Mouse (Mus musculus) heart, embryonic 14.5 days (tissue): Measurements from ENCODE around the gene Fam185a. TPM values are rescaled to one million over a fixed set of nuclear protein-coding genes. Genes with fewer than 3 reads are reported as not detected.

Source experiments
- ATAC-seq: fragments of 200-750 bp; cut with Nextera tagmentation; 2 replicates; pipeline ENCODE4 v1.8.0; 2017; ENCODE audit warnings: low read depth, moderate TSS enrichment; ENCODE audit not compliant: insufficient number of reproducible peaks, insufficient read depth, low FRiP score
- H3K27ac ChIP-seq, 2 experiments: fragments of 200-500 bp in 1 of 2; fragments of 300-500 bp in 1 of 2; sonication (generic) in 1 of 2; replicated peaks in 1 of 2; 2 replicates each; pipeline ENCODE4 v1.5.1; 2012 to 2014; ENCODE audit warnings: low read depth in 2 of 2, low read length in 2 of 2, control low read depth in 1 of 2, mild to moderate bottlenecking in 1 of 2, mixed read lengths in 1 of 2; ENCODE audit not compliant: control insufficient read depth in 1 of 2, insufficient read depth in 1 of 2
- H3K27me3 ChIP-seq: fragments of 300-500 bp; sonication (generic); 2 replicates; pipeline ENCODE4 v1.6.1; 2014; ENCODE audit warnings: mild to moderate bottlenecking, low read length, control low read depth; ENCODE audit not compliant: control insufficient read depth, insufficient read depth
- H3K36me3 ChIP-seq: fragments of 300-500 bp; sonication (generic); 2 replicates; pipeline ENCODE4 v1.6.1; 2014; ENCODE audit warnings: mild to moderate bottlenecking, control low read depth, low read length, mixed read lengths; ENCODE audit not compliant: control insufficient read depth, insufficient read depth
- H3K4me1 ChIP-seq, 2 experiments: fragments of 200-500 bp in 1 of 2; fragments of 300-500 bp in 1 of 2; sonication (generic) in 1 of 2; 2 replicates each; pipeline ENCODE4 v1.6.1; 2012 to 2014; ENCODE audit warnings: low read length in 2 of 2, control low read depth in 1 of 2, mixed read lengths in 1 of 2; ENCODE audit not compliant: control insufficient read depth in 2 of 2, insufficient read depth in 2 of 2
- H3K4me2 ChIP-seq: fragments of 300-500 bp; sonication (generic); 2 replicates; pipeline ENCODE4 v1.6.1; 2014; ENCODE audit warnings: mild to moderate bottlenecking, low read length
- H3K4me3 ChIP-seq, 2 experiments: fragments of 200-500 bp in 1 of 2; fragments of 300-500 bp in 1 of 2; sonication (generic) in 1 of 2; 2 replicates each; pipeline ENCODE4 v1.5.1; 2012 to 2014; ENCODE audit warnings: low read length in 2 of 2, mild to moderate bottlenecking in 2 of 2, control low read depth in 1 of 2, low read depth in 1 of 2, moderate library complexity in 1 of 2; ENCODE audit not compliant: control insufficient read depth in 1 of 2, insufficient read depth in 1 of 2
- H3K9ac ChIP-seq: fragments of 300-500 bp; sonication (generic); 2 replicates; pipeline ENCODE4 v1.6.1; 2014; ENCODE audit warnings: mild to moderate bottlenecking, low read length
- H3K9me3 ChIP-seq: fragments of 300-500 bp; sonication (generic); 2 replicates; pipeline ENCODE4 v1.6.1; 2016; ENCODE audit warnings: low read length, control low read depth; ENCODE audit not compliant: control insufficient read depth
- WGBS: fragments of 180-500 bp; shearing (Covaris S2); extraction: QIAGEN DNeasy Blood & Tissue Kit; methylation state at CpG from one replicate; pipeline ENCODE4 v1.1.7; 2014; 5-methylcytosine and 5-hydroxymethylcytosine counted together
- polyA plus RNA-seq: library from polyadenylated mRNA; unstranded; fragments of >200 nt; fragmentation: Nextera tagmentation; extraction: Ambion mirVana; gene quantifications from 2 replicates; pipeline ENCODE4 v1.2.1, GENCODE M21; 2014

Gene Fam185a
- polyA plus RNA-seq, 1 experiment from 2014 or later, result 11.7 TPM

DNA sequence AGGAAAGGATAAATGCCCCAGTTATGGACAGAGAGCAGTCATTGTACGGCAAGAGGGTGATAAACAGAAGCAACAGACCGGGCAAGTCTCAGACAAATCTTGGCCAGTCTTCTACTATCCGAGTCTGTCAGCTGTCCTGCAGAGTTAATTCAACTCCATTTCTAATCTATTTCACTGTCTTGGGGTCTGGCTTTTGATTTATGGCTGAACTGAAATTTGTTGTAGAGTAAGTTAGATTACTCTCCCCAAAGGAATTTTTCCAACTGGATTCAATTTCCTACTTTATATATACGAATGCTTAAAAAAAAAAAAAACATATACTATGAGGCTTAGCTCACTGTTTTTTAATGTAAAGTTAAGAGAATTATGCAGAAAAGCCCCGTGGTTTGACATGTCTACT lies 62.0 kb downstream of the Fam185a start:
- ATAC-seq, result no peak
- 66% methylated on average over 5 of the region's 5 CpGs for WGBS
- H3K4me1 ChIP-seq, result peaks cover 10 to 12% of the 10 kb centered on the region in 2 experiments
- H3K4me3 ChIP-seq, result no peak overlapping the region
- no peak overlapping the region for H3K27ac ChIP-seq
- no peaks in the 10 kb centered on the region for H3K27me3 ChIP-seq
- H3K36me3 ChIP-seq, result no peaks in the 10 kb centered on the region
- H3K9me3 ChIP-seq, result no peaks in the 10 kb centered on the region
- no peak overlapping the region for H3K9ac ChIP-seq
- H3K4me2 ChIP-seq, result no peak overlapping the region

DNA sequence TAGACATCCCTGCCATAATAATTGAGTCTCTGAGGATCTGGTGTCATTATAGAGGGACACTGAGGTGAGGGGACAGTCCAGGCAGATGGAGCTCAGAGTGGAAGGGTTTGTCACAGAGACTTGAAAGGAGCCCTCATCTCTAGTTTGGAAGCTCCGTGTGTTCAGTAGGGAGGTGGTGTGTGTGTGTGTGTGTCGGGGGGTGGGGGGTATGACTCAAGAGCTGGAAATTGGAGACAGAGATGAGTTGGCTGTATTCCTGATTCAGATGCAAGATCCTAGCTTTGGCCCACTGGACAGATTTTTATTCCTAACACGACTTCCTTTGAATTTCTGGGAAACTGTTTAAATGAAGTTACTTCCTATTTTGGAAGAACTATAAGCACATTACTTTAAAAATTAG lies 62.5 kb downstream of the Fam185a start:
- peaks cover 9 to 12% of the 10 kb centered on the region in 2 experiments for H3K4me1 ChIP-seq
- no peak for ATAC-seq

DNA sequence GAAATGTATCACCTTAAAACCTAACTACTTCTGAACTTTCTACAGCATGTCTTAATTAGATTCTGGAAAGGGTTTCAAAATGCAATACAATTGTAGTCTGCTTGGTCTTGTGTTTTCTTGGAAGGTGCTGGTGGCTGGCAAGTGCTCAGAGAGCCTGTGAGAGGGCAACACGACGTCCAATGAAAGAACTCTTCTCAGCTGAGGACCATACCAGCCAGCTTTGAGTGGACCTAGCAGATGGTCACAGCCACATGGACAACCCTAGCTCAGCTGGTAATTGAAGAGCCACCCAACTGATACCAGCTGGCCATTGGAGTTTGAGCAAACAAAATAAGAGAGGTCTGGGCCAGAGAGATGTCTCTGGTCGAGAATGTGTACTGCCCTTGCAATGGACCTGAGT lies 63.0 kb downstream of the Fam185a start:
- Histone ChIP-seq H3K4me1 (peaks cover 6 to 8% of the 10 kb centered on the region in 2 experiments), H3K4me3 (no peak overlapping the region), H3K4me2 (no peak overlapping the region), H3K27me3 (no peaks in the 10 kb centered on the region), H3K36me3 (no peaks in the 10 kb centered on the region), H3K9ac (no peak overlapping the region), H3K9me3 (no peaks in the 10 kb centered on the region), H3K27ac (peak overlapping the region in 1 of 2 experiments; percentile 41; a peak in 1 of 4 replicates)
- 87% methylated on average over 3 of the region's 3 CpGs for WGBS
- no peak for ATAC-seq

More for the DNA sequence above, 62.5 kb downstream of the Fam185a start:
- Histone ChIP-seq H3K36me3 (no peaks in the 10 kb centered on the region), H3K27me3 (no peaks in the 10 kb centered on the region), H3K9me3 (no peaks in the 10 kb centered on the region), H3K4me3 (no peak overlapping the region), H3K27ac (no peak overlapping the region), H3K4me2 (no peak overlapping the region), H3K9ac (no peak overlapping the region)
- 80% methylated on average over 3 of the region's 3 CpGs for WGBS

DNA sequence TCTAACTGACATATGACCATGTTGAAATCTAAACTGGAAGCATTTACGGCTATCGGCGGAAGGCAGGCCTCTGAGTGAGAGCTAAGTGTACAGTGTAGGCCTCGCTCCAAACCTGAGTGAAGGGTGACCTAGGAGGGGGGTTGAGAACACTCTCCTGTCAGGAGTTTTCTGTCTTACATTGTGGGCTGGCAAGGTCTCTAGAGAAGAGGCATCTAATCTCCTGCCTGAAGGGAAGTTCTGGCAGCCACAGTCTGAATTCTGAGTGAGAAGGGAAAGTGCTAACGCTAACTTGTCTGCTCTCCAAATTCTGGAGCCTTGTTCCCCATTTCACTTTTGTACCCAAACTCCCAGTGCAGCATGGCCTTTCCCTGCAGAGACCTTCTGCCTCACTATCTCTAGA lies 63.7 kb downstream of the Fam185a start:
- Histone ChIP-seq H3K4me1 (peaks cover 6 to 7% of the 10 kb centered on the region in 2 experiments; a peak in 2 of 4 replicates), H3K4me2 (no peak overlapping the region), H3K36me3 (no peaks in the 10 kb centered on the region), H3K27ac (peak overlapping the region in 1 of 2 experiments; percentile 10; a peak in 1 of 4 replicates), H3K9ac (no peak overlapping the region), H3K4me3 (no peak overlapping the region), H3K9me3 (no peaks in the 10 kb centered on the region), H3K27me3 (no peaks in the 10 kb centered on the region)
- whole genome bisulfite sequencing, result 68% methylated on average over 5 of the region's 5 CpGs
- ATAC-seq, result no peak

DNA sequence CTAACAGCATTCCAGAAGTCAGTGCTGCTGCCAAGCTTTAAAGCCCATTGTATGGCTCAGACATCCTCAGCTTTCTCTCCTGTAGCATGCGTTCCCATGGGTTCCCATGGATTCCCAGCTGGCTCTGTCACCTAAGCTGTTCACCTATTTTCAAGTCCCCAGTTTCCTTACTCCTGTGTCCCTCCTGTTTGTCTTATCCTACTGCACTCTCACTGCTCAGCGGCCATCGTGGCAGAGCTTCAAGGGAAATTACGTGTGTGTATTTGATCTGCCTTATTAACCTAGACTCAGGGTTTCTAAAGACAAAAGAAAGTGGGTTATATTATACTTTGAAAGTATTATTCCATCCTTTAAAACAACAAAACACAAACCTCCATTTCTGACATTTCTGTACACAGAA lies 64.4 kb downstream of the Fam185a start:
- no peak for ATAC-seq
- Histone ChIP-seq H3K4me1 (peaks cover 6 to 7% of the 10 kb centered on the region in 2 experiments; a peak in 2 of 4 replicates), H3K27me3 (no peaks in the 10 kb centered on the region), H3K9ac (no peak overlapping the region), H3K36me3 (no peaks in the 10 kb centered on the region), H3K9me3 (no peaks in the 10 kb centered on the region), H3K4me2 (no peak overlapping the region), H3K27ac (peak overlapping the region in 1 of 2 experiments; percentile 10; a peak in 1 of 4 replicates), H3K4me3 (no peak overlapping the region)
- WGBS, result 75% methylated on average over 4 of the region's 4 CpGs

DNA sequence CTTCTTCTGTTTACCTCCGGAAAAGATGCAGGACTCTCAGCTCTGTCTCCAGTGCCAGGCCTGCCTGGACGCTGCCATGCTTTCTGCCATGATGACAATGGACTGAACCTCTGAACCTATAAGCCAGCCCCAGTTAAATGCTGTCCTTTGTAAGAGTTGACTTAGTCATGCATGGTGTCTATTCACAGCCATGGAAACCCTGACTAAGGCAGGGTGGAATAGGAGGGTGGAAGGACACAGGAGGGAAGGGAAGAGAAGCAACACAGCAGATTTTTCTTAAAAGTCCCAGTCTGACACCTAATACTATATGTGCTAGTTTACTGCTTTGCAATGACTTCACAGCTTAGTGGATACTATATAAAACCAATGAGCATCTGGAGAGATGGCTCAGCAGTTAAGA lies 66.7 kb downstream of the Fam185a start:
- Histone ChIP-seq H3K36me3 (no peaks in the 10 kb centered on the region), H3K4me2 (no peak overlapping the region), H3K9ac (no peak overlapping the region), H3K4me3 (no peak overlapping the region), H3K4me1 (peaks cover 11 to 14% of the 10 kb centered on the region in 2 experiments), H3K9me3 (no peaks in the 10 kb centered on the region), H3K27me3 (no peaks in the 10 kb centered on the region), H3K27ac (no peak overlapping the region)
- 84% methylated on average over 2 of the region's 2 CpGs for WGBS
- no peak for ATAC-seq

DNA sequence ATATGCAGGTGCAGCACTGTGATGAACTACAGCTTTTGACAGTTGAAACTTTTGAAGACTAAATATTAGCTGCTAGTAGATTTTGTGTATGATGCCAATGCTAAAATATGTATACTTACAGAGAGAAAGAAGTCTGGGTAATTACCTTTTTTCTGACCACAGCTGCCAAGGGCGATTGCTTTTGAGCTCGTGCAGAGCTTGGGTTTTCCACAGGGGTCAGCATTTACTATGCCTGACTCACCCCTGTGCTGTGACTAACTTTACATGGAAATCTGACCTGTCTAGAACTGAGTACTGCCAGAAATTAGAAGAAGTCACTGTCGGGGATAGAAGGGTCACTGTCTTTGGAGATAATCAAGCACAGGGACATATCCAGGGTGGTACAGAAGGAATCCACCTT lies 67.5 kb downstream of the Fam185a start:
- H3K27me3 ChIP-seq, result no peaks in the 10 kb centered on the region
- no peak overlapping the region for H3K27ac ChIP-seq
- H3K4me3 ChIP-seq, result no peak overlapping the region
- 78% methylated on average over 3 of the region's 3 CpGs for WGBS
- no peak overlapping the region for H3K9ac ChIP-seq
- ATAC-seq, result no peak
- H3K9me3 ChIP-seq, result no peaks in the 10 kb centered on the region
- H3K4me2 ChIP-seq, result no peak overlapping the region
- peaks cover 12 to 20% of the 10 kb centered on the region in 2 experiments for H3K4me1 ChIP-seq
- H3K36me3 ChIP-seq, result no peaks in the 10 kb centered on the region

DNA sequence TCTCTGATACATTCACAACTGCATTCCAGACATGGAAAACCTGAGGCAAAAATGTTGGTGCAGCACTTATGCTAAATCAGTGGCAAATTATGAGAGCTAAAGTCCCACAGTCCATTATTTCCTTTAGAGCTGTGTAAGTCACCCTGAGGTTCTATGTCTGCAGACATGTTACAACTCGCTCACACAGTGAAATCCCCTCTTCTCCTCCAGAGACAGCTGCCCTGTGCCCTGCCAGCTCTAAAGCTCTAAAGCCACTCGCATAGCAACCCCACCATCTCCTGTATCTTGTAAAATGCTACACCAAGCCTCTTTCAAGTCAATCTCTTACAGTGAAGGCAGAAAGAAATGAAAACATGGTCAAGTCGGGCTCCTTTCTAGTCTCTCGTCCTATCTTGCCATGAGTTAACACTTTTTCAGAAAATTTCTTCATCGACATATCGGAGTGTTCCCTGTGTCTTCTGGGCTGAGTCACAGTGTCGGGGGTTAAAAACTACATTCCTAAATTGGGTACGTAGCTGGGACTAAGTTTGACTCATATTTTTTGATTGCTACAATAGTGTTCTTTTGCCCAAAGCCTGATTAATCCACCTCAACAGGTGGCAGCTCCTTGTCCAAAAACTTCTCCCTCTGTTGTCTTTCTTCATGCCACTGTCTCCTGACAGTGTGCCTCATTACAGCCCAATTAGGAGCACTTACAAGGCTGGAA lies 68.7 kb downstream of the Fam185a start:
- H3K36me3 ChIP-seq, result no peaks in the 10 kb centered on the region
- no peak overlapping the region for H3K27ac ChIP-seq
- H3K4me3 ChIP-seq, result no peak overlapping the region
- H3K9ac ChIP-seq, result no peak overlapping the region
- no peaks in the 10 kb centered on the region for H3K27me3 ChIP-seq
- H3K4me2 ChIP-seq, result no peak overlapping the region
- 71% methylated on average over 8 of the region's 8 CpGs for WGBS
- H3K9me3 ChIP-seq, result no peaks in the 10 kb centered on the region
- ATAC-seq, result no peak
- peaks cover 12 to 20% of the 10 kb centered on the region in 2 experiments for H3K4me1 ChIP-seq
